Mouse (Mus musculus) granulocyte monocyte progenitor cell, adult 5-6 weeks (primary cell): ENCODE measurements around the gene Nedd4. TPM values are rescaled to one million over a fixed set of nuclear protein-coding genes. Genes with fewer than 3 reads are reported as not detected.

Experiments
- ATAC-seq: replicated peaks from 2 replicates; pipeline ENCODE4 v1.8.0; 2016; ENCODE audit warnings: mild to moderate bottlenecking, moderate TSS enrichment, inconsistent platforms; ENCODE audit not compliant: poor library complexity, severe bottlenecking
- total RNA-seq, 2 experiments: library from RNA; stranded (forward) in 1 of 2; stranded (reverse) in 1 of 2; fragments of 200-712, 200-1000 nt in 1 of 2; fragments of >200 nt in 1 of 2; fragmentation: Nextera tagmentation in 1 of 2; gene quantifications; 2 replicates each; pipeline ENCODE4 v1.2.3; 2014 to 2017

Gene Nedd4
- total RNA-seq, 2 experiments from 2014 or later = 118 to 154 TPM

DNA sequence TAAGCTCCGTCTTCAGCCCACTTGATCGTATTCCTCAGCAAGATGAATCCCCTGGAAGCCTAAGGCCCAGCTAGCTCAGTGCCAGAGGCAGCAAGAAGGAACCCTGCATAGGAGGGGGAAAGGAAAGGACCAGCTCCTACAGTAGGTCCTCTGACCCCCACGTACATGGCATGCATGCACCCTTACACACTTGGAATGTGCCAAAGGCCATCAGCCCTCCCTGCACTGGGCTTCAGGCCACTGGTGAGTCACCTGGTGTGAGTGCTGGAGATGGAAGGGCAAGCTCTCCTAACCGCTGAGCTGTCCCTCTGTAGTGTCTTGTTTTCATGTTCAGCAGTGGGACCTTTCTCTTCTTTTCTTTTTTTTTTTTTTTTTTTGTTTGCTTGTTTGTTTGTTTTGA lies 52.8 kb downstream of the Nedd4 start:
- ATAC-seq = no peak

DNA sequence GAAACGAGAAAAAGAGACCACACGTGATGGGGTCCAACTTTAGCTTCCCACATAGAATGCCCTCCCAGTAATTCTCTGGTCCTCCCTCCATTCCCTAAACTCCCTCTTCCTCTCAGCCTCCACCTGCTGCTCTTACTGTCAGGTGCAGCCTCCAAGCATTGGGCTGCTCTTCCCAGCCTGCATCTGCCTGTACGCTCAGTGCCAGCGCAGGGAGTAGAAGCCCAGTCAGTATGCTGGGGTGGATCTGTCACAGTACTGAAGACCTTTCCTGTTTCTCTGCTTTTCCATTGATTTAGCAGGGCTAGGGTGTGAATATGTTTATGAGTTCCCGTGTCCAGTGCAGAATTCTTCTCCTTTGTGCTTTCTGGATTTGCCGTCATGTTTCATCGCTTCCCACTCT lies 54.1 kb downstream of the Nedd4 start:
- ATAC-seq = no peak

- no peak for ATAC-seq
Observed at GRCm38 (mm10) chr9:72719143-72719542, 57.0 kb downstream of the Nedd4 start.

DNA sequence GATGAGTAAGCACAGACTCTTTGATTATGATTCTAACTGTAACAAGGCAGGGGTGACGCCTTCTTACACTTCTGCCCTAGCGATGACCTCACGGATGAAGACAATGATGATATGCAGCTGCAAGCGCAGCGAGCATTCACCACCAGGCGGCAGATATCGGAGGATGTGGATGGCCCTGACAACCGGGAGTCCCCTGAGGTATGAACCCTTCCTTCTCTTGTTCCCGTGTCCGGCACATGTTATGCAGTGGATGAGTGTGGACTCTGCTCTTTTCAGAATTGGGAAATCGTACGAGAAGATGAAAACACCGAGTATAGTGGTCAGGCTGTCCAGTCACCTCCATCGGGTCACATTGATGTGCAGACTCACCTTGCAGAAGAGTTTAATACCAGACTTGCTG lies 59.1 kb downstream of the Nedd4 start:
- ATAC-seq = no peak

GRCm38 (mm10) chr9:72722622-72723021 lies 60.5 kb downstream of the Nedd4 start:
- no peak for ATAC-seq

DNA sequence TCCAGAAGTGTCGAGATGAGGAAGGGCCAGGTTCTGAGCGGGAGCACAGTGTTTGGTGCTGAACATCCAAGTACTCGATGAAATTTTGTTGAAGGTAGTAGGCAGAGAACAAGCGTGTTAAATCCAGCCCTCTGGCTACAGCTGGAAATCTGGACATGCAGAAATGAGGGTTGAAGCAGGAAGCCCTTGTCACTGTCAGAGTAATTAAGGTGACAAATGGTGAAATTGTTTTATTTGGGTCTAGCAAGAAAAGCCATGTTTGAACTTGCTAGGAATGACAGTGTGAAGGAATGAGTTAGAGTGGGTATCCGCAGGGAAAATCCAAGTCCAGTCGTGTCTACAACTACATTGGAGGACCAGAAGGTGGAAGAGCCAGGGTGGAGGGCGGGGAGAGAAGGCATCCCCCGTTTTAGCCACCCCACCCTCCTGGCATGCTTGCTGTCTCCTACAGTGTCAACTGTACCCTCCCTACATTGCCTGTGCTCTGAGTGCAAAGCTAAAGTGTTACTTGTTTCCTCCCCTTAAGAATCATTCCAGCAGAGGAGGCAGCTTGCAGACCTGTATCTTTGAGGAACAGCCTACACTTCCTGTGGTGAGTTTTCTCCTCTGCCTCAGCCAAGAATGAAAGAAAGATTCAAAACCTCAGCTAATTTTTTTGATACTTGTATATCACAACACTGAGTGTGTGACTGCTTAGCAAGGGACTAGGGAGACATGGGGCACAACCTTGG lies 62.5 kb downstream of the Nedd4 start:
- no peak for ATAC-seq

DNA sequence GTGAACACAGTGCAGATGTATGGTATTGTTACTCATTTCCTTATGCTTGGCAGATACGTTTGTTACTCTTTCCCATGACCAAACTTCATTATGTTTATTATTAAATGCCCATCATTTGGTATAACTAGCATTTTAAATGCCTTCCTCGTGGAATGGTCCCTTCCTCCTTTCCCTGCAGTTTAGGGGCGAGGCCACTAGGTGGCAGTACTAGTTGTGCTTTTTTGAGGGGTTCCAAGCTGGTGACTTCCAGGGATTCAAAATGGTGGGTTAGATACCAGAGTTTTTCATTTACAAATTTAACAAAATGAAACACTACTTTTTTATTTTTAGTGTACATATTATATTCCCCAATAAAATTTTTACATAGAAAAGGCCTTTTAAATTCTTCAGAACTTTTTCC lies 71.8 kb downstream of the Nedd4 start:
- ATAC-seq = peak; percentile 65

DNA sequence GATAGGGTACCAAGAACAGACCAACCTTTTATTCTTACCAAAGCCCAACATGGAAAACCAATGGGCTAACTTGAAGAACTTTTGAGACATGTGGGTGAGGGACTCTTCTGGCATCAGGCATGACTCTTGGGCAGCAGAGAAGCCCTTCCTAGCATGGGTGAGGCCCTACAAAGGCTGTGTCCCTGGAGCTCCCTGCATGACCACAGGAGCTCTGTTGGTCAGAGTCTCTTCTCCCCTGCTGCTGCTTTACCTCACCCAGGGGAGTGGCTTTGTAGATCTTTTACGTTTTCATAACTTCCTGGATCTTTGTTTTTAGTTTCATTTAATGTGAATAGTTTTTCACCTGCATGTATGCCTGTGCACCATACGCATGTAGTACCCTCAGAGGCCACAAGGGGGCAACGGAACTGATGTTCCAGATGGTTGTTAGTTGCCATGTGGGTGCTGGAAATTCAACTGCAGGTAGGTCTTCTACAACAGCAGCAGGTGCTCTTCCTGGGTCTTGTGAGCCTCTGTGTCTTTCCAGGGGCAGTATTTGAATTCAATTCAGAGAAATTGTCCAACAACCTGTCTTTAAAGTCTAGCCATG lies 73.8 kb downstream of the Nedd4 start:
- peak; percentile 59 for ATAC-seq

DNA sequence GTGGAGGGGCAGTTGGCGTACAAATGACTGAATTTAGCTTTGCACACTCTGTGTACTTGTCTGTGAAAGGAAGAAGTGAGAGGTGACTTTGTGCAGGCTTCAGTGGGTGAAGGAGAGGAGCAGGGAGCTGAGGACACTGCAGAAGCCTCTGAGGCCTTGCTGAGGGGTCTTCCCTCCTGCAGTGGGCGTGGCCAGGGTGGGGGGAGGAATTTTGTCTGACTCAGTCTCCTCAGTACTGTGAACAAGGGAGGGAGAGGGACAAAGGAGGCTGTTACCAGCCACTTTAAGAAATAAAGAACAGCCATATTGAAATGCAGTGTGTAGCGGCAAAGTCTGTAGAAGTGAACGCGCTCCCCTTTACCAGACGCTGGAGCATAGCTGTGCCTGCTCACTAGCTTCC lies 79.1 kb downstream of the Nedd4 start:
- ATAC-seq = no peak

DNA sequence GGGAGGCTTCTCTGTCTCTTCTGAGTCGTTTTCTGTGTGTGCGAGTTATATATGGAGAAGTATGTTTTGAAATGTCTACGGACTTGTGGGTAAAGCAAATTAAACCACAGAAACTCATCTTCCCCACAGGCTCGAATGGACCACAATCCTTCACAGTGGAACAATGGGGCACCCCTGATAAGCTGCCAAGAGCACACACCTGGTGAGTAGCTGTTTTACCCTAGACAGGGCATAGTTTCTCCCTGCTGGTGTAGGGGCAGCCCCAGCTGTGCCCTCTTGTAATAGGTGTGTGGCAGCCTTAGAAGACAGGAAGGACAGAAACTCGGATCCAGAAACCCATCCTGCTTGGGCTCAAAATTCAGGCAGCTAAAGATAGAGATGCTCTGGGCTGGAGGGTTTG lies 84.1 kb downstream of the Nedd4 start:
- peak; percentile 20; the same call in 1 of the 2 replicates for ATAC-seq

DNA sequence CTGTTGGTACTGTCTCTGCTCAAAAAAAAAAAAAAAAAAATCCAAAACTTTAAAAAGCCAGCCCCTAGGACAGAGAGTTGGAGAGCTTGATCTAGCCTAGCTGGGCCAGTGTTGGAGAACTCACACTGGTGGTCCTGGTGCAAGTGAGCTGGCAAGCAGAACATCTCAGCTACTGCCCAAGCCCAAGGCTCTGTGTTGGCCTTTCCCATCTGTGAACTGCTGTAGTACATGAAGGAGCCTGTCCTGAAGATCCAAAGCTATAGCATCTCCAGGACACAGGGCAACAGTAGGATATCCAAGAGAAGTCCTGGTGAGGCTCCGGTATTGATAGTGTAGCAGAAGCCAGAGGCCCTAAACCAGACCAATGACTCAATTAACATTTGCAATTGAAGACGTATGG lies 88.1 kb downstream of the Nedd4 start:
- no peak for ATAC-seq

DNA sequence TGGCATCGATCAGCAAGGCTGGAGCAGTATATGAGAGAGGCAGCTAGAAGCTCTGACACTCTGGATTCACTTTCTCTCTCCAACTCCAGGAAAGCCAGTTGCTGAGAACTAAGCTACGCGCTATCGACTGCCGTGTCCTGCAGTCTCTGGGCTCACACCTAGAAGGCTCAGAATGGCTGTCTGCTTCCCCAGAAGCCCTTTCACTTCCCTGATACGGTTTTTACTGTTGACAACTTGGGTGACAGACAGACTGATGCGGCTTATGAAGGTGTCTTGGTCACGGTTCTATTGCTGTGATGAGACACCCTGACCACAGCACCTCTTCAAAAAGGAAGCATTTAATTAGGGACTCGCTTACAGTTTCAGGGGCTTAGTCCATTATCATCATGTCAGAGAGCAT lies 90.5 kb downstream of the Nedd4 start:
- peak; percentile 22; the same call in 1 of the 2 replicates for ATAC-seq

- no peak for ATAC-seq
Observed at GRCm38 (mm10) chr9:72753741-72754140, 91.6 kb downstream of the Nedd4 start.

GRCm38 (mm10) chr9:72757143-72757542 lies 95.0 kb downstream of the Nedd4 start:
- no peak for ATAC-seq

DNA sequence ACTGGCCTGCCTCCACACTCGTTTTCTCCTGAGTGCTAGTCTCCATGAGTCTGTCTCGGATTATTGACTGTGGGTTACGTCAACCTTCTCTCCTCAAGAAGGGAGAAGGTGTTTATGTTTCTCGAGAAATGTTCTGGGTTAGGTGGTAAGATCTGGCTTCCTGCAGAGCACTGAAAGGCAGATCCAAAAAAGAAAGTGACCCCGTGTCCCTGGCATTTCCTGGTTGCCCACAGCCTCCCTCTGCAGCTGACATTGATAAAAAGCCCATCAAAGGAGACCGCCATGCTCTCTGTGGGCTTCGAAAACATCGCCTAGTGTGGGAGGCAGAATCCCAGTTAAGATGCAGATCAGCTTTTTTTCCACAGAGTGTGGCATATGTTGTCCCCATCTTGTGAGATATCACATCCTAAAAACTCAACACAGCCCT lies 96.6 kb downstream of the Nedd4 start:
- ATAC-seq = no peak

GRCm38 (mm10) chr9:72763050-72763718 lies 101.0 kb downstream of the Nedd4 start:
- no peak for ATAC-seq

DNA sequence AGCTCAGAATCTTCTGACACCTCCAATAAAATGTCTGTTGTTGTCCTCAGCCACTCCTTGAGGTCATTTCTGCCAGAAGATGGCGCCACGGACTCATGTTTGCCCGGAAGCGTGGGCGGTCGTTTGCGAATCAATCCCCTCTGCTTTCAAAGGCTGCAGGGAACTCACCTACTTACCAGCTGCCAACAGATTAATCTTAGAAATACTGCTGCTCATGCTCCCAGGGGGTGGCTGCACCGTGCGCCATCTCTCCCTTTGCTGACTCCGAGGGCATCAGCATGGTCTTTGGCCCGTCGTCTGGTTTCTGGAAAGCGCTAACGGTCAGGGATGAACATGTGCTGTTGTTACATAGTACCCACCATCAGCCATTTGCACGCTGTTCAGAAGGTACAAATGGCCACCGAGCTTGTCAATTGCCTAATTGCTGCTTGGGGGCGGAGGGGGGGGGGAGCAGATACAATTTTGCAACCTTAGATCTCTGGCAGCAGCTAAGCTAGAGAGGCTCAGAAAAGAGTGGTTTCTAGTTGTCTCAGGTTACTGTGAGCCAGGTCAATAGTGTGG lies 104.7 kb downstream of the Nedd4 start:
- peak; percentile 83 for ATAC-seq

GRCm38 (mm10) chr9:72775022-72775421 lies 112.9 kb downstream of the Nedd4 start:
- ATAC-seq = no peak

- no peak for ATAC-seq
Observed at GRCm38 (mm10) chr9:72779004-72779403, 116.9 kb downstream of the Nedd4 start.

- ATAC-seq = no peak
Observed at GRCm38 (mm10) chr9:72779733-72780132, 117.6 kb downstream of the Nedd4 start.

DNA sequence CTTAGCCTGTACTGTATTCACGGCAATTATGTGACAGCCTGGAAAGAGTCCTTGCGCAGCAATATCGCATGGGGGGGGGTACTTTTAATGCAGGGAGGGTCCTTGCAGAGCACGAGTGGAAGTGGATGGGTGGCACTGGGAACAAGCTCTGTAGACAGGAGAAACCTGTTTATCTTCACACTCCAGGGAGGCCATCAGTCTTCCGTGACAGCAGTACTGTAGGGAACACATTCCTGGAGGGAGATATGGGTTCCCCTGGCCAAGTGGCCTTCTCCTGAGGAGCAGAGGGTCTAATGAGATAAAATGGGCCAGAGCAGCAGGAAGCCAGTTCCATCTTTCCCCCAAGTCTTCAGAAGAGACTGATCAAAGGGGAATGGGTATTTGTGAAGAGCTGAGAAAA lies 118.5 kb downstream of the Nedd4 start:
- no peak for ATAC-seq
